Mouse (Mus musculus) lung, postnatal 0 days (tissue): ENCODE results near the gene Ina. TPM values are rescaled to one million over a fixed set of nuclear protein-coding genes. Genes with fewer than 3 reads are reported as not detected.

Experiments
- ATAC-seq: fragments of 200-750 bp; cut with Nextera tagmentation; 2 replicates; pipeline ENCODE4 v1.8.0; 2017; ENCODE audit warnings: moderate library complexity
- DNase-seq: peaks from one replicate; pipeline ENCODE4 v3.0.0-alpha.2; 2016; ENCODE audit warnings: low spot score
- H3K27ac ChIP-seq: fragments of 300-500 bp; sonication (generic); 2 replicates; pipeline ENCODE4 v1.5.1; 2014; ENCODE audit warnings: antibody characterized with exemption, mild to moderate bottlenecking, low read length, mixed read lengths
- H3K27me3 ChIP-seq: fragments of 300-500 bp; sonication (generic); replicated peaks from 2 replicates; pipeline ENCODE4 v1.6.1; 2014; ENCODE audit warnings: low read length, mixed read lengths; ENCODE audit not compliant: insufficient read depth
- H3K36me3 ChIP-seq: fragments of 300-500 bp; sonication (generic); 2 replicates; pipeline ENCODE4 v1.6.1; 2014; ENCODE audit warnings: low read length, mixed read lengths; ENCODE audit not compliant: insufficient read depth
- H3K4me1 ChIP-seq: fragments of 300-500 bp; sonication (generic); 2 replicates; pipeline ENCODE4 v1.6.1; 2014; ENCODE audit warnings: antibody characterized with exemption, low read depth, low read length, mixed read lengths; ENCODE audit not compliant: insufficient read depth
- H3K4me2 ChIP-seq: fragments of 300-500 bp; sonication (generic); replicated peaks from 2 replicates; pipeline ENCODE4 v1.6.1; 2014; ENCODE audit warnings: low read depth, mild to moderate bottlenecking, low read length, moderate library complexity, mixed read lengths
- H3K4me3 ChIP-seq: fragments of 300-500 bp; sonication (generic); 2 replicates; pipeline ENCODE4 v1.5.1; 2014; ENCODE audit warnings: low read depth, low read length
- H3K9ac ChIP-seq: fragments of 300-500 bp; sonication (generic); replicated peaks from 2 replicates; pipeline ENCODE4 v1.6.1; 2014; ENCODE audit warnings: low read depth, mild to moderate bottlenecking
- H3K9me3 ChIP-seq: fragments of 300-500 bp; sonication (generic); 2 replicates; pipeline ENCODE4 v1.6.1; 2016; ENCODE audit warnings: low read length, mixed read lengths
- CTCF ChIP-seq: IDR thresholded peaks from 2 replicates; pipeline ENCODE4 v1.5.1; 2016; ENCODE audit warnings: antibody characterized with exemption, mild to moderate bottlenecking
- EP300 ChIP-seq: IDR thresholded peaks from 2 replicates; pipeline ENCODE4 v1.6.1; 2016; ENCODE audit warnings: antibody characterized with exemption, mild to moderate bottlenecking, control low read depth
- WGBS: fragments of 180-500 bp; shearing (Covaris S2); extraction: QIAGEN DNeasy Blood & Tissue Kit; methylation state at CpG from one replicate; pipeline ENCODE4 v1.1.7; 2014; 5-methylcytosine and 5-hydroxymethylcytosine counted together
- polyA plus RNA-seq: library from polyadenylated mRNA; unstranded; fragments of >200 nt; fragmentation: Nextera tagmentation; extraction: Ambion mirVana; gene quantifications from 2 replicates; pipeline ENCODE4 v1.2.1, GENCODE M21; 2015

The Ina gene
- polyA plus RNA-seq, 1 experiment from 2014 or later = 0.04 TPM

DNA sequence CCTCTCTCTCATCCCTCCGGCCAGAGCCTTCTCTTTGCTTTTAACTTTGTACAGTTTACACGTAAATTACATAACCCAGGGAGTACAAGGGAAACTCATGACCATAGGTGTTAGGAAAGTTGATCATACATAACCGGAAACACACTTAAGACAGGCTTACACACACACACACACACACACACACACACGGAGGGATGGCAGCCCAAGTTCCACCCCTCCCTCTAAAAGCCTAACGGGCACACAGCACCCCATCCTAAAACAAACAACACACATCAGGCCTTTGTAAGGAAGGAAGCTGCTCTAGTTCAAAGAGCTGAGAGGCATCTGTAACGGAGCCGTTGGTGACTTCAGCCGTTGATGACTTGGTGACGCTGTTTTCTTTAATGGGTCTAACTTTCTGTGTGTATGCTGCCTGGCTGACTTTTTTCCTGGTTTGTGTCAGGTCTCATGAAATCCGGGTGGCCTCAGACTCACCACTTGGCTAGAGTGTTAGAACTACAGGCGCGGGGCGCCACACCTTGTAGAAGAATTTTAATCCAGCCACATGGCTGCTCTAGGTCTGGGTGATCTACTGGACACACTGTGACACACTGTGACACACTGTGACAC, 44.3 kb upstream of the Ina start:
- WGBS = 27% methylated on average over 13 of the region's 13 CpGs
- Histone ChIP-seq H3K9me3 (no peaks in the 10 kb centered on the region), H3K4me1 (no peaks in the 10 kb centered on the region; the same call in 1 of the 2 replicates), H3K36me3 (no peaks in the 10 kb centered on the region), H3K27ac (peak overlapping the region; percentile 79), H3K27me3 (no peaks in the 10 kb centered on the region), H3K4me2 (peak overlapping the region; percentile 23; the same call in 1 of the 2 replicates), H3K9ac (peak overlapping the region; percentile 16; the same call in 1 of the 2 replicates), H3K4me3 (no peak overlapping the region)
- peak; percentile 87 for DNase-seq
- TF ChIP-seq CTCF = no peak
- TF ChIP-seq EP300 = no peak; the same call in 1 of the 2 replicates
- peak; percentile 85 for ATAC-seq

DNA sequence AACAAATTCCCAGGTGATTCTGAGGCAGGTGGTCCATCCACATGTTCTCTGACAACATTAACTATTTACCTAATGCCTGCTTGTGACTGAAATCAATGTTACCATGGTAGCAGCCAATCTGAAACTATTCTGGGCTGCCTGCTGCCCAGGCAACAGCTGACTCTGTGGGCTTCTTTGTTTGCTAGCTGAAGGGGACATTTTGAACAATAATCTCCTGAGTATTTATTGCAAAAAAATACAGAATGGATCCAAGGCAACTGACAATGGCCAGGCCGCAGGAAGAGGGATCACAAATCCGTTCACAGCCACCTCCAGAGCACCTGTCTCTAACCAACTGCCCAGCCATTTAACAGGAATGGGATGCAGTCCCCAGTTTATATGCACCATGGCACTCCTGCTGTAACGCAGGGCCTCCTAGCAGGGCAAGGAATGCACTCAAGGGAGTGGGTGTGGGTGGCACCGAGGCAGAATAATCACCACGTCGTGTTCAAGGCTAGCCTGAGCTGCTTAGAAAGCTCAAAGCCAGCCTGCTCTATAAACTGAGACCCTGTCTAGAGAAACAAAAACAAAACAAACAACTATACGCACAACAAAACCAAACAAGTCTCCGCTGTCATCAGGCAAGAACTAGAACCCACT, 43.3 kb upstream of the Ina start:
- ATAC-seq (no peak), DNase-seq (peak; percentile 37)
- Histone ChIP-seq H3K27me3 (no peaks in the 10 kb centered on the region), H3K27ac (peak overlapping the region; percentile 79), H3K9ac (no peak overlapping the region), H3K36me3 (no peaks in the 10 kb centered on the region), H3K4me1 (no peaks in the 10 kb centered on the region; the same call in 1 of the 2 replicates), H3K4me3 (no peak overlapping the region), H3K9me3 (no peaks in the 10 kb centered on the region), H3K4me2 (no peak overlapping the region)
- TF ChIP-seq EP300 (no peak), CTCF (no peak)
- 63% methylated on average over 8 of the region's 8 CpGs for WGBS

DNA sequence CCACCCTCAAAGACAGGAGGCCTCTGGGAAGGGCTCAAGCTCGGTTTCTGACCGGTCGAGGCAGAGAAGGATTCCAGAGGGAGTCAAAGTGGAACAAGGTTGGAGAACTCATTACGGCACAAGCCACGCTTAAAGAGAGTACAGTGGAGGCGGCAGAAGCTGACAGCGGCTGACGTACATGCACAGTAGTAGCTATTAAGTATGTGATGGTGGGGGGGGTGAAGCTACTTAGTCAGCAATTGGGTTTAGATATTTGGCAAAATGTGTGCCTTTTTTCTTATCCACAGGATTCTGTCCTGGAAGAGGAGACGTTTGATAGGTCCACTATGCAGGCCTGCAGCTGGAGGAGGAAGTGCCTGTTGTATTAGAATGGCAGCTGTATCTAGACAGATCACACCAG, 42.8 kb upstream of the Ina start:
- Histone ChIP-seq H3K36me3 (no peaks in the 10 kb centered on the region), H3K9me3 (no peaks in the 10 kb centered on the region), H3K27ac (peak overlapping the region; percentile 79), H3K4me3 (no peak overlapping the region), H3K4me2 (no peak overlapping the region), H3K27me3 (no peaks in the 10 kb centered on the region), H3K4me1 (no peaks in the 10 kb centered on the region; the same call in 1 of the 2 replicates), H3K9ac (no peak overlapping the region)
- TF ChIP-seq EP300 (no peak), CTCF (no peak)
- 55% methylated on average over 9 of the region's 9 CpGs for WGBS
- peak; percentile 15; the same call in 1 of the 2 replicates for ATAC-seq
- DNase-seq = peak; percentile 65

DNA sequence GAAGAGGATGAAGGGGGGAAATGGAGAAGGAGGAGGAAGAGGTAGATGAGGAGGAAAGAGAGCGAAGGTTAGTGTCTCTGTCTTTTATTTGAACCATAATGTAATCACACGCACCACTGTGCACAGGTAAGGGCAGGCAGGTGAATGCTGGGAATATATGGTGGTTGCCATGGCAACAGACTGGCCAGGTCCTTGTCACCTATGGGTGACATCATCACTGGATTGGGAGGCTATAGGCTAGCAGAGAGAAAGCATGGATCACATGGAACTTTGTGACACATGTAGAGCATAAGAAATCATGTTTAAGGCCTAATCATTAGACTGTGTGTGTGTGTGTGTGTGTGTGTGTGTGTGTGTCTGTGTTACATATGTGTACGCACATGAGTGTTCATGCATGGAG, 42.3 kb upstream of the Ina start:
- Histone ChIP-seq H3K4me1 (no peaks in the 10 kb centered on the region; the same call in 1 of the 2 replicates), H3K4me3 (no peak overlapping the region), H3K9me3 (no peaks in the 10 kb centered on the region), H3K36me3 (no peaks in the 10 kb centered on the region), H3K27ac (no peak overlapping the region), H3K9ac (no peak overlapping the region), H3K4me2 (no peak overlapping the region), H3K27me3 (no peaks in the 10 kb centered on the region)
- ATAC-seq (no peak), DNase-seq (no peak)
- TF ChIP-seq CTCF (no peak), EP300 (no peak)
- WGBS = 87% methylated on average over 3 of the region's 3 CpGs

DNA sequence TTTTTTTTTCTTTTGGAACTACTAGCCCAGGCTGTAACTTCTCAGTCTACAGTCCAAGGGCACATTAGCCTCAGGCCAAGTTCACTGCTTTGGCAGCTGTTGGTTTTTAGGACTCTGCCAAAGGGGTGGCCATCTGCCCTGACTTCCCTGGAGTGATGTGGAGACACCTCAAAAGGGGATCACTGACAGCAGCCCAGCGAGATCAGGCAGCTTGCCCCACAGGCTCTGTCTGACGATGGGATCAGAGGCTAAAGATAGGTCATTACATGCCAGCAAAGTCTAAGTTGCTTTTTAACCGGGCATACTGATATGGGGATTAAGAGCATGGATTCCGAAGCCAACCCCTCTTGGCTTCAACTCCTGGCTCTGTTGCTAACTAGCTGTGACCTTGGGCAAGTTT, 38.9 kb upstream of the Ina start:
- H3K4me3 ChIP-seq = no peak overlapping the region
- 46% methylated on average over 4 of the region's 4 CpGs for WGBS
- H3K27ac ChIP-seq = no peak overlapping the region
- TF ChIP-seq CTCF (no peak), EP300 (no peak)
- H3K9me3 ChIP-seq = no peaks in the 10 kb centered on the region
- no peak overlapping the region for H3K4me2 ChIP-seq
- peak; percentile 62 for DNase-seq
- peak; percentile 50 for ATAC-seq
- H3K27me3 ChIP-seq = no peaks in the 10 kb centered on the region
- no peaks in the 10 kb centered on the region for H3K36me3 ChIP-seq
- H3K4me1 ChIP-seq = no peaks in the 10 kb centered on the region; the same call in 1 of the 2 replicates
- H3K9ac ChIP-seq = no peak overlapping the region

DNA sequence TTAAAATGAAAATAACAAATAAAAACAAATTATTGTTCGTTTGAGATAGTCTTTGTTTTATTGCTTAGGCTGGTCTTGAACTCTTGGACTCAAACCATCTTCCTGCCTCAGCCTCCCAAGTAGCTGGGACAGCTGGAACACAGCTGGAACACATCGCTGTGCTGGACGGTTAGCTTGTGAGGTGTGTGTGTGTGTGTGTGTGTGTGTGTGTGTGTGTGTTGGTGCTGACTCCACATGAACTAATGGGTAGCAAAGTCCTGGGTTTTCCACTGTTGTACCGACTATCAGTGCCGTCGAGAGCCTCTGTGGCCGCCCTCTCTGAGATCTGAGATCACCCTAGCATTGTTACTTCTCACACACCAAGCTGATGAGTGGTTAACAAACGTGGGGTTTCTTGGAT, 38.5 kb upstream of the Ina start:
- Histone ChIP-seq H3K4me3 (no peak overlapping the region), H3K27me3 (no peaks in the 10 kb centered on the region), H3K36me3 (no peaks in the 10 kb centered on the region), H3K9me3 (no peaks in the 10 kb centered on the region), H3K27ac (no peak overlapping the region), H3K4me2 (no peak overlapping the region), H3K4me1 (no peaks in the 10 kb centered on the region; the same call in 1 of the 2 replicates), H3K9ac (no peak overlapping the region)
- TF ChIP-seq CTCF (no peak), EP300 (no peak)
- ATAC-seq (no peak), DNase-seq (no peak)
- 64% methylated on average over 8 of the region's 8 CpGs for WGBS
